Comparison of ENCODE assay signal across 8 mouse cellular contexts in genomic region chr5:120813023-120813422, GRCm38 (mm10). TPM values are rescaled to one million over a fixed set of nuclear protein-coding genes. Genes with fewer than 3 reads are reported as not detected.
DNase-seq lines count a peak whose midpoint lies in the region; ATAC-seq and TF ChIP-seq lines count a peak whose summit lies in the region.

No protein-coding gene starts in this region.

- no peak for TF ChIP-seq POLR2A in testis, adult 2 months (IDR thresholded peaks at IDR 0.05; ENCODE audit: control insufficient read depth, low read depth, low read length)

- H3K27ac ChIP-seq in gastrocnemius, adult 2 months = peak overlapping the region; percentile 81
- no peak overlapping the region for H3K27ac ChIP-seq in testis, adult 2 months (ENCODE audit: control insufficient read depth, insufficient read depth, low read depth, low read length)
- no peak overlapping the region for H3K27ac ChIP-seq in limb, embryonic 15.5 days
- H3K27ac ChIP-seq in stomach, embryonic 15.5 days = no peak overlapping the region

- DNase-seq in gastrocnemius, adult 2 months = no peak
- DNase-seq in gastrocnemius, postnatal 14 days = no peak
- no peak for DNase-seq in testis, postnatal 10 days (ENCODE audit: low spot score)
- DNase-seq in right cerebral cortex, adult 18-20 months = no peak
- no peak for DNase-seq in layer of hippocampus, postnatal 10 days (ENCODE audit: low spot score in 2 of 2)

- H3K9ac ChIP-seq in limb, embryonic 15.5 days = peak overlapping the region; percentile 42; the same call in 1 of the 2 replicates
- no peak overlapping the region for H3K9ac ChIP-seq in stomach, embryonic 15.5 days

- WGBS in limb, embryonic 15.5 days = 82% methylated on average over 6 of the region's 6 CpGs
- WGBS in stomach, embryonic 15.5 days = 70% methylated on average over 6 of the region's 6 CpGs

- no peaks in the 10 kb centered on the region for H3K36me3 ChIP-seq in testis, adult 2 months (ENCODE audit: control insufficient read depth, insufficient read depth, low read length)
- H3K36me3 ChIP-seq in limb, embryonic 15.5 days = no peaks in the 10 kb centered on the region
- no peaks in the 10 kb centered on the region for H3K36me3 ChIP-seq in stomach, embryonic 15.5 days

- no peak for ATAC-seq in limb, embryonic 15.5 days (ENCODE audit: insufficient number of reproducible peaks, low FRiP score, low TSS enrichment, low read depth)
- ATAC-seq in stomach, embryonic 15.5 days (ENCODE audit: insufficient read depth, low FRiP score, low read depth) = no peak

- intact Hi-C loops in gastrocnemius, adult 2 months (cut with DNase I) = no loop called here
- intact Hi-C loops in gastrocnemius, postnatal 14 days (cut with DNase I; ENCODE audit: low total_unique reads) = no loop called here

- H3K9me3 ChIP-seq in limb, embryonic 15.5 days = no peaks in the 10 kb centered on the region
- no peaks in the 10 kb centered on the region for H3K9me3 ChIP-seq in stomach, embryonic 15.5 days

- no peak for TF ChIP-seq CTCF in gastrocnemius, adult 2 months (IDR thresholded peaks at IDR 0.05)
- TF ChIP-seq CTCF in testis, adult 2 months (IDR thresholded peaks at IDR 0.05; ENCODE audit: control insufficient read depth, insufficient read depth, insufficient replicate concordance, low read depth, low read length) = no peak

- H3K27me3 ChIP-seq in testis, adult 2 months (ENCODE audit: control insufficient read depth, insufficient read depth, low read length) = no peaks in the 10 kb centered on the region
- H3K27me3 ChIP-seq in limb, embryonic 15.5 days = no peaks in the 10 kb centered on the region
- H3K27me3 ChIP-seq in stomach, embryonic 15.5 days (replicated peaks) = no peaks in the 10 kb centered on the region

- peaks cover 8% of the 10 kb centered on the region for H3K4me1 ChIP-seq in testis, adult 2 months (ENCODE audit: control insufficient read depth, insufficient read depth, low read length)
- H3K4me1 ChIP-seq in limb, embryonic 15.5 days = peaks cover 16% of the 10 kb centered on the region
- no peaks in the 10 kb centered on the region; the same call in 1 of the 2 replicates for H3K4me1 ChIP-seq in stomach, embryonic 15.5 days

- H3K4me3 ChIP-seq in gastrocnemius, adult 2 months = peak overlapping the region; percentile 83
- H3K4me3 ChIP-seq in testis, adult 2 months (ENCODE audit: control insufficient read depth, low read depth, low read length) = peak overlapping the region; percentile 73
- peak overlapping the region; percentile 37 for H3K4me3 ChIP-seq in limb, embryonic 15.5 days
- H3K4me3 ChIP-seq in stomach, embryonic 15.5 days (replicated peaks) = peak overlapping the region; percentile 44

- peak overlapping the region; percentile 59 for H3K4me2 ChIP-seq in limb, embryonic 15.5 days
- peak overlapping the region; percentile 67 for H3K4me2 ChIP-seq in stomach, embryonic 15.5 days

RNA-seq across cellular contexts. Expression of gene Oas1c, which starts 0.7 kb away (rescaled TPM):
- under 1 TPM; 0.17 to 0.28 TPM for total RNA-seq in gastrocnemius, adult 2 months (2021)
- under 1 TPM; 0.35 to 0.38 TPM for total RNA-seq in gastrocnemius, postnatal 14 days (2021)
- 0.09 and 0.32 TPM in 2 replicates for polyA plus RNA-seq in testis, adult 2 months (2012; rRNA removed)
- 0.17 and 0.35 TPM in 2 replicates for polyA plus RNA-seq in limb, embryonic 15.5 days (2015; fragmentation: Nextera tagmentation; extraction: Ambion mirVana)
- polyA plus RNA-seq in stomach, embryonic 15.5 days (2015; fragmentation: Nextera tagmentation; extraction: Ambion mirVana) = 0.54 and 0.71 TPM in 2 replicates
- total RNA-seq in layer of hippocampus, postnatal 10 days (2021) = 1 to 10 TPM in 1 of 2 experiments, under 1 TPM in 1; 0.47 to 1.0 TPM

RNA-seq across cellular contexts. Expression of gene Oas1e, which starts 17.7 kb away (rescaled TPM):
- total RNA-seq in gastrocnemius, adult 2 months (2021) = not detected
- not detected for total RNA-seq in gastrocnemius, postnatal 14 days (2021)
- 0.07 TPM in 1 of 2 replicates, not detected in the other for polyA plus RNA-seq in testis, adult 2 months (2012; rRNA removed)
- not detected in 2 replicates for polyA plus RNA-seq in limb, embryonic 15.5 days (2015; fragmentation: Nextera tagmentation; extraction: Ambion mirVana)
- not detected in 2 replicates for polyA plus RNA-seq in stomach, embryonic 15.5 days (2015; fragmentation: Nextera tagmentation; extraction: Ambion mirVana)
- total RNA-seq in layer of hippocampus, postnatal 10 days (2021) = not detected

RNA-seq across cellular contexts. Expression of gene Oas1f, which starts 34.1 kb away (rescaled TPM):
- total RNA-seq in gastrocnemius, adult 2 months (2021) = not detected
- not detected for total RNA-seq in gastrocnemius, postnatal 14 days (2021)
- not detected in 2 replicates for polyA plus RNA-seq in testis, adult 2 months (2012; rRNA removed)
- 0.42 and 1.0 TPM in 2 replicates for polyA plus RNA-seq in limb, embryonic 15.5 days (2015; fragmentation: Nextera tagmentation; extraction: Ambion mirVana)
- not detected in 2 replicates for polyA plus RNA-seq in stomach, embryonic 15.5 days (2015; fragmentation: Nextera tagmentation; extraction: Ambion mirVana)
- not detected for total RNA-seq in layer of hippocampus, postnatal 10 days (2021)

RNA-seq across cellular contexts. Expression of gene Oas3, which starts 35.6 kb away (rescaled TPM):
- total RNA-seq in gastrocnemius, adult 2 months (2021) = under 1 TPM in 1 of 2 experiments, not detected in 1; 0.06 TPM
- total RNA-seq in gastrocnemius, postnatal 14 days (2021) = not detected
- polyA plus RNA-seq in testis, adult 2 months (2012; rRNA removed) = 0.05 and 0.07 TPM in 2 replicates
- 0.16 and 0.18 TPM in 2 replicates for polyA plus RNA-seq in limb, embryonic 15.5 days (2015; fragmentation: Nextera tagmentation; extraction: Ambion mirVana)
- 0.32 and 0.40 TPM in 2 replicates for polyA plus RNA-seq in stomach, embryonic 15.5 days (2015; fragmentation: Nextera tagmentation; extraction: Ambion mirVana)
- total RNA-seq in layer of hippocampus, postnatal 10 days (2021) = under 1 TPM; 0.33 to 0.37 TPM

RNA-seq across cellular contexts. Expression of gene Oas1h, which starts 48.2 kb away (rescaled TPM):
- not detected for total RNA-seq in gastrocnemius, adult 2 months (2021)
- not detected for total RNA-seq in gastrocnemius, postnatal 14 days (2021)
- polyA plus RNA-seq in testis, adult 2 months (2012; rRNA removed) = 0.06 TPM in 1 of 2 replicates, not detected in the other
- not detected in 2 replicates for polyA plus RNA-seq in limb, embryonic 15.5 days (2015; fragmentation: Nextera tagmentation; extraction: Ambion mirVana)
- not detected in 2 replicates for polyA plus RNA-seq in stomach, embryonic 15.5 days (2015; fragmentation: Nextera tagmentation; extraction: Ambion mirVana)
- total RNA-seq in layer of hippocampus, postnatal 10 days (2021) = not detected
